Comparison of ENCODE assay signal across 15 mouse cellular contexts in genomic region chr7:132169419-132170169, GRCm38 (mm10). TPM values are rescaled to one million over a fixed set of nuclear protein-coding genes. Genes with fewer than 3 reads are reported as not detected.
DNase-seq lines count a peak whose midpoint lies in the region; ATAC-seq lines count a peak whose summit lies in the region.
"Had no signal": no experiment of that assay in that cellular context is flagged by ENCODE, and none has a peak within 500 bp of the region (broad histone marks: within the 10 kb centered on the region; RNA-seq: fewer than 3 reads in every experiment).

No protein-coding gene starts in this region.

- no peak overlapping the region for H3K4me3 ChIP-seq in hindbrain, embryonic 12.5 days
- no peak overlapping the region for H3K4me3 ChIP-seq in hindbrain, embryonic 11.5 days (ENCODE audit: low read depth, low read length)
- no peak overlapping the region for H3K4me3 ChIP-seq in hindbrain, embryonic 13.5 days
- H3K4me3 ChIP-seq in neural tube, embryonic 14.5 days (ENCODE audit: low read depth, low read length), result no peak overlapping the region

- H3K27me3 ChIP-seq in hindbrain, embryonic 12.5 days, result no peaks in the 10 kb centered on the region
- H3K27me3 ChIP-seq in hindbrain, embryonic 11.5 days (ENCODE audit: control insufficient read depth, insufficient read depth, low read length), result no peaks in the 10 kb centered on the region
- no peaks in the 10 kb centered on the region for H3K27me3 ChIP-seq in hindbrain, embryonic 13.5 days
- no peaks in the 10 kb centered on the region for H3K27me3 ChIP-seq in neural tube, embryonic 14.5 days (ENCODE audit: control insufficient read depth, insufficient read depth, low read length)

- 61% methylated on average over 7 of the region's 7 CpGs for WGBS in hindbrain, embryonic 12.5 days
- WGBS in hindbrain, embryonic 11.5 days, result 70% methylated on average over 7 of the region's 7 CpGs
- 60% methylated on average over 7 of the region's 7 CpGs for WGBS in hindbrain, embryonic 13.5 days
- WGBS in neural tube, embryonic 14.5 days, result 58% methylated on average over 7 of the region's 7 CpGs

- no peak for DNase-seq in hindbrain, embryonic 11.5 days (ENCODE audit: low spot score)
- DNase-seq in retina, postnatal 1 day, result peak; percentile 34
- no peak for DNase-seq in retina, embryonic 14.5 days (ENCODE audit: low spot score)
- DNase-seq in left cerebral cortex, postnatal 25 days (ENCODE audit: low spot score in 2 of 2), result no peak
- no peak for DNase-seq in cerebellum, adult 18-20 months
- DNase-seq: adrenal gland, postnatal 25 days; cerebellum, adult 11-12 months; forebrain, postnatal 0 days; heart, postnatal 14 days; kidney, adult 2 months; layer of hippocampus, postnatal 36 days; liver had no signal

- 0 out of 2 replicates have a peak, but pooled peaks cover 6% of the 10 kb centered on the region for H3K9me3 ChIP-seq in hindbrain, embryonic 12.5 days (replicated peaks)
- H3K9me3 ChIP-seq in hindbrain, embryonic 11.5 days (ENCODE audit: control insufficient read depth, low read length), result no peaks in the 10 kb centered on the region
- H3K9me3 ChIP-seq in hindbrain, embryonic 13.5 days, result no peaks in the 10 kb centered on the region; the same call in 1 of the 2 replicates
- H3K9me3 ChIP-seq in neural tube, embryonic 14.5 days (ENCODE audit: control insufficient read depth, low read length), result no peaks in the 10 kb centered on the region

- no peak overlapping the region for H3K27ac ChIP-seq in hindbrain, embryonic 12.5 days
- no peak overlapping the region for H3K27ac ChIP-seq in hindbrain, embryonic 11.5 days (ENCODE audit: low read depth, low read length)
- peak overlapping the region; percentile 30; the same call in 1 of the 2 replicates for H3K27ac ChIP-seq in hindbrain, embryonic 13.5 days
- 0 out of 2 replicates have a peak overlapping the region, but pooled peaks have one; percentile 16 for H3K27ac ChIP-seq in neural tube, embryonic 14.5 days (ENCODE audit: low read depth, low read length)

- no peak overlapping the region for H3K9ac ChIP-seq in hindbrain, embryonic 12.5 days
- no peak overlapping the region for H3K9ac ChIP-seq in hindbrain, embryonic 11.5 days (ENCODE audit: low read depth, low read length)
- no peak overlapping the region for H3K9ac ChIP-seq in hindbrain, embryonic 13.5 days
- H3K9ac ChIP-seq in neural tube, embryonic 14.5 days (replicated peaks; ENCODE audit: low read depth, low read length), result no peak overlapping the region
- H3K9ac ChIP-seq: forebrain, postnatal 0 days had no signal

- peak; percentile 35; the same call in 1 of the 2 replicates for ATAC-seq in hindbrain, embryonic 12.5 days (ENCODE audit: low FRiP score)
- no peak for ATAC-seq in hindbrain, embryonic 11.5 days (ENCODE audit: low FRiP score)
- no peak for ATAC-seq in hindbrain, embryonic 13.5 days (ENCODE audit: low FRiP score)
- peak; percentile 14; the same call in 1 of the 2 replicates for ATAC-seq in neural tube, embryonic 14.5 days (ENCODE audit: low read depth)
- ATAC-seq: forebrain, postnatal 0 days had no signal

- no peak overlapping the region for H3K4me2 ChIP-seq in hindbrain, embryonic 12.5 days (replicated peaks)
- no peak overlapping the region for H3K4me2 ChIP-seq in hindbrain, embryonic 11.5 days (replicated peaks; ENCODE audit: low read depth, low read length)
- no peak overlapping the region for H3K4me2 ChIP-seq in hindbrain, embryonic 13.5 days
- H3K4me2 ChIP-seq in neural tube, embryonic 14.5 days (ENCODE audit: low read depth, low read length), result no peak overlapping the region

- intact Hi-C loops in left cerebral cortex, postnatal 25 days (cut with DNase I), result loop anchor here (5.0 kb wide), 1 partner anchor 102 kb away; no protein-coding TSS in a partner anchor

- no peaks in the 10 kb centered on the region for H3K36me3 ChIP-seq in hindbrain, embryonic 12.5 days
- H3K36me3 ChIP-seq in hindbrain, embryonic 11.5 days (ENCODE audit: control insufficient read depth, insufficient read depth, low read length), result no peaks in the 10 kb centered on the region
- no peaks in the 10 kb centered on the region for H3K36me3 ChIP-seq in hindbrain, embryonic 13.5 days
- no peaks in the 10 kb centered on the region for H3K36me3 ChIP-seq in neural tube, embryonic 14.5 days (ENCODE audit: control insufficient read depth, insufficient read depth, low read length)

- H3K4me1 ChIP-seq in hindbrain, embryonic 12.5 days, result peaks cover 6% of the 10 kb centered on the region
- no peaks in the 10 kb centered on the region for H3K4me1 ChIP-seq in hindbrain, embryonic 11.5 days (replicated peaks; ENCODE audit: control insufficient read depth, insufficient read depth, low read length)
- H3K4me1 ChIP-seq in hindbrain, embryonic 13.5 days (replicated peaks), result peaks cover 12% of the 10 kb centered on the region
- H3K4me1 ChIP-seq in neural tube, embryonic 14.5 days (ENCODE audit: control insufficient read depth, insufficient read depth, low read length), result no peaks in the 10 kb centered on the region

RNA-seq across cellular contexts. Expression of gene Cpxm2, which starts 15.1 kb away (rescaled TPM):
- polyA plus RNA-seq in hindbrain, embryonic 12.5 days (2016; fragmentation: Nextera tagmentation; extraction: Ambion mirVana), result 7.9 and 8.2 TPM in 2 replicates
- 2.2 and 3.6 TPM in 2 replicates for polyA plus RNA-seq in hindbrain, embryonic 11.5 days (2014; fragmentation: Nextera tagmentation; extraction: Ambion mirVana)
- 1.6 and 1.9 TPM in 2 replicates for polyA plus RNA-seq in hindbrain, embryonic 13.5 days (2015; fragmentation: Nextera tagmentation; extraction: Ambion mirVana)
- polyA plus RNA-seq in neural tube, embryonic 14.5 days (2014; fragmentation: Nextera tagmentation; extraction: Ambion mirVana), result 0.79 and 2.4 TPM in 2 replicates
- 1 to 10 TPM; 3.9 to 4.2 TPM for total RNA-seq in left cerebral cortex, postnatal 25 days (2021)

Comparison
In these comparisons a context has a peak if more than half of its experiments do, and no peak if none do; other contexts are left out.
1. ATAC-seq: peak in hindbrain, embryonic 12.5 days (single experiment) and neural tube, embryonic 14.5 days (single experiment); none in hindbrain, embryonic 11.5 days (single experiment) and hindbrain, embryonic 13.5 days (single experiment).
2. H3K27ac ChIP-seq: peak in hindbrain, embryonic 13.5 days (single experiment) and neural tube, embryonic 14.5 days (single experiment); none in hindbrain, embryonic 12.5 days (single experiment) and hindbrain, embryonic 11.5 days (single experiment).